Mouse (Mus musculus) liver, adult 2 months (tissue): Measurements from ENCODE around the gene Agap1. TPM values are rescaled to one million over a fixed set of nuclear protein-coding genes. Genes with fewer than 3 reads are reported as not detected.
A peak's percentile ranks its signal among the peaks of the same experiment; 100 is the strongest.

Experiments used
- DNase-seq: peaks from one replicate; pipeline ENCODE4 v3.0.0-alpha.2; 2011; ENCODE audit warnings: low read depth, low spot score; ENCODE audit errors: extremely low read depth
- H3K27ac ChIP-seq: fragments of 200-500 bp; replicated peaks from 2 replicates; pipeline ENCODE4 v1.5.1; 2012; ENCODE audit warnings: low read depth, mild to moderate bottlenecking, control low read depth, inconsistent platforms, low read length; ENCODE audit not compliant: insufficient read depth
- H3K27me3 ChIP-seq: fragments of 200-500 bp; 2 replicates; pipeline ENCODE4 v1.6.1; 2012; ENCODE audit warnings: mild to moderate bottlenecking, moderate library complexity, low read length, inconsistent platforms; ENCODE audit not compliant: control insufficient read depth, insufficient read depth
- H3K36me3 ChIP-seq: fragments of 200-500 bp; 2 replicates; pipeline ENCODE4 v1.6.1; 2012; ENCODE audit warnings: low read length, inconsistent platforms; ENCODE audit not compliant: control insufficient read depth, insufficient read depth
- H3K4me1 ChIP-seq: fragments of 200-500 bp; 2 replicates; pipeline ENCODE4 v1.6.1; 2011; ENCODE audit warnings: low read length; ENCODE audit not compliant: control insufficient read depth, insufficient read depth
- H3K4me3 ChIP-seq: fragments of 200-500 bp; 2 replicates; pipeline ENCODE4 v1.5.1; 2011; ENCODE audit warnings: low read depth, mild to moderate bottlenecking, control low read depth, low read length, moderate library complexity; ENCODE audit not compliant: insufficient read depth
- H3K79me2 ChIP-seq: fragments of 200-500 bp; 2 replicates; pipeline ENCODE4 v1.6.1; 2012; ENCODE audit warnings: inconsistent platforms, mild to moderate bottlenecking, low read length, moderate library complexity; ENCODE audit not compliant: control insufficient read depth, insufficient read depth
- H3K9ac ChIP-seq: fragments of 200-500 bp; 2 replicates; pipeline ENCODE4 v1.6.1; 2012; ENCODE audit warnings: low read depth, mild to moderate bottlenecking, control low read depth, inconsistent platforms, low read length
- CTCF ChIP-seq: fragments of 200-500 bp; IDR thresholded peaks from 2 replicates; pipeline ENCODE4 v1.5.1; 2011; ENCODE audit warnings: low read depth, low read length, control low read depth
- POLR2A ChIP-seq: fragments of 200-500 bp; IDR thresholded peaks from 2 replicates; pipeline ENCODE4 v1.6.1; 2011; ENCODE audit warnings: low read length, control low read depth; ENCODE audit not compliant: insufficient read depth; ENCODE audit errors: extremely low read depth
- WGBS: fragments of 180-500 bp; shearing (Covaris S2); methylation state at CpG from one replicate; pipeline ENCODE4 v1.1.7; 2018; 5-methylcytosine and 5-hydroxymethylcytosine counted together
- polyA plus RNA-seq: library from polyadenylated mRNA; depleted of rRNA; stranded (reverse); fragments of >200 nt; gene quantifications from 2 replicates; pipeline ENCODE4 v1.2.3, GENCODE M21; 2012
- total RNA-seq: library from RNA; depleted of rRNA; stranded (reverse); fragments of >200 nt; gene quantifications from 2 replicates; pipeline ENCODE4 v1.2.3, GENCODE M21; 2014

The Agap1 gene
- total and polyA plus RNA-seq, 2 experiments, result 3.4 to 3.5 TPM

DNA sequence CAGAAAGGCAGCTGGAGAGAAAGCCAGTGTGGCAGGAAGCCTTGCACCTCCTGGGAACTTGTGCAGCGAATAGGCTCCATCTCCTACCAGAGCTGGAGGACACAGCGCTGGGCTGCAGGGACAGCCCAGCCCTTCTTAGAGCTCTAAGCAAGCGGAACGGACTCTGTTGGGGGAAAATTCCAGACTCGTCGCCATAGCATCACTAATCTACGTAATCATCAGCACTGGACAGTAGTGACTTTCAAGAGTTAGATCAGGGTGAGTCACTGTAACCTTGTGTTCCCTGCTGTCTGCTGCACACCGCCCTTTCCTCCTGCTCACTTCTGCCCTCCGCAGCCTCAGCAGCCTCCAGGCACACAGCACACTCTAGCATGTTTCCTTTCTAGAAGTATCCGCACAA is 234.3 kb downstream of the Agap1 start:
- H3K27ac ChIP-seq, result no peak overlapping the region
- WGBS, result 94% methylated on average over 10 of the region's 10 CpGs
- TF ChIP-seq POLR2A (no peak), CTCF (no peak)
- H3K27me3 ChIP-seq, result no peaks in the 10 kb centered on the region
- no peaks in the 10 kb centered on the region for H3K4me1 ChIP-seq
- no peak overlapping the region for H3K9ac ChIP-seq
- H3K36me3 ChIP-seq, result 0 out of 2 replicates have a peak, but pooled peaks cover 2% of the 10 kb centered on the region
- no peak overlapping the region for H3K4me3 ChIP-seq
- no peak for DNase-seq
- H3K79me2 ChIP-seq, result no peaks in the 10 kb centered on the region

DNA sequence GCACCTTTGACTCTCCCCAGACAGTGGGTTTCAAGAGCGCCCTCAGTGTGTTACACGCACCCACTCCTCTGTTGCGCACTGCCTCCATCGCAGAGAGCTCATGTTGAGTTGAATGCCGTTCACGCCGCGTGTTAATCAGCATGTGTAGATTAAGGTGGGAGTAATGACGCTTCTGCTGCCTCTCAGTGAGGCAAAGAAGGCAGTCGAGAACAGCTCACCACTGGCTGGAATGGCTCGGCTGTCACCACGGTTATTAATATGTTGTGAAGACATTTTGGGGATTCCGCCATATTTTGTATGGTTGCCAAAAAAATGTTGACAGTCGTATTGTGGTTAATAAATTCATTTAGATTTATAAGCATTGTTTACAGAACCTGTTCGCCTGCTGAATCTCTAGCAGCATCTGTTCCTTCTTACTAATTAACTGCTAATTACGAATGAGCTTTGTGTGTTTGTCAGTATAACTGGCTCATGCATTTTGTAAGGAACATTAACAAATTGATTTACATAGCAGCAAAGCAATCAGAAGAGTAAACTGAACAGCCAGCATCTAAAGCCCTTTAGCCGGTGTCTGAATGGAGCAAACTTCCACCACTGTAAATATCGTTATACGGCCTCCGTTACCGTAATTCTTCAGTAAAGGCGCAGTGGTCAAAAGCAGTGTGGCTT is 235.1 kb downstream of the Agap1 start:
- Histone ChIP-seq H3K4me3 (no peak overlapping the region), H3K27me3 (no peaks in the 10 kb centered on the region), H3K36me3 (0 out of 2 replicates have a peak, but pooled peaks cover 2% of the 10 kb centered on the region), H3K9ac (no peak overlapping the region), H3K79me2 (no peaks in the 10 kb centered on the region), H3K27ac (no peak overlapping the region), H3K4me1 (no peaks in the 10 kb centered on the region)
- WGBS, result 88% methylated on average over 22 of the region's 22 CpGs
- no peak for TF ChIP-seq POLR2A
- TF ChIP-seq CTCF, result no peak
- no peak for DNase-seq

DNA sequence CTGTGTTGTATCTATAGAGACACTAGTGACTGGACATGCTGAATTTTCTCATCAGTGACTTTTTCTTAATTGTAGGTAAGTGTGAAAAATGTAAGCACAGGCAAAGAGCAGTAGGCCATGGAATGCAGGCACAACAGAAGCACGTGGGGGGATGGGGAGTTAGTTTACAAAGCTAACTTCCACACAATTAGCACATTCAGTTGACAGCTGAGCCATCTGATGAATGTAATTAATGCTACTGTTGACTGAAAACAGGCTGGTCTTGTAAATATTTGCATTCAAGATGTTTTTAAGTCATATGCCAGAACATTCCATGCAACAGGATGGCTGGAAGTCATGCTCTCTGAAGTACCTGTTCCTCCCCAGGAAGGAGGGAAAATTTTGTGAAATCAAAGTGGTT is 236.5 kb downstream of the Agap1 start:
- TF ChIP-seq POLR2A, result no peak
- Histone ChIP-seq H3K9ac (no peak overlapping the region), H3K4me3 (no peak overlapping the region), H3K27me3 (no peaks in the 10 kb centered on the region), H3K27ac (no peak overlapping the region), H3K79me2 (no peaks in the 10 kb centered on the region), H3K4me1 (no peaks in the 10 kb centered on the region), H3K36me3 (no peaks in the 10 kb centered on the region)
- no peak for DNase-seq
- 66% methylated on average over 1 of the region's 1 CpGs for WGBS

DNA sequence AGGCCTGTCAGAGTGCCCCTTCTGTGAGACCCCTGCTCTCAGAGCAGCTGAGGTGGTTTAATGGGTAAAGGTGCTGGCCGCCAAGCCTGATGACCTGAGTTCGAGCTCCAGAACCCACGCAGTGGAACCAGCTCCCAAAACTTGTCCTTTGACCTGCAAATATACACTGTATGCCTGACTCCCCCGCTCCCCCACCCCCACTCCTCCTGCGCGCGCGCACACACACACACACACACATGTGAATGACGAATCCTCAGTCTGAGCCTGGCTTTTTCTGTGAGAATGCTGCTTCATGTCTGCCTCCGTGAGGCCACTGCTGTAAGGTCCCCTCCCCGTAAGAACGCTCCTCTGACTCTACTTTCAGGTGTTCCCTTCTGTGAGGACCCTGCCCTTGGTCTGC is 237.8 kb downstream of the Agap1 start:
- no peaks in the 10 kb centered on the region for H3K36me3 ChIP-seq
- H3K79me2 ChIP-seq, result no peaks in the 10 kb centered on the region
- TF ChIP-seq CTCF, result no peak
- no peak for TF ChIP-seq POLR2A
- no peaks in the 10 kb centered on the region for H3K27me3 ChIP-seq
- WGBS, result 61% methylated on average over 12 of the region's 12 CpGs
- H3K4me1 ChIP-seq, result no peaks in the 10 kb centered on the region
- H3K27ac ChIP-seq, result no peak overlapping the region
- no peak overlapping the region for H3K9ac ChIP-seq
- DNase-seq, result no peak
- no peak overlapping the region for H3K4me3 ChIP-seq

DNA sequence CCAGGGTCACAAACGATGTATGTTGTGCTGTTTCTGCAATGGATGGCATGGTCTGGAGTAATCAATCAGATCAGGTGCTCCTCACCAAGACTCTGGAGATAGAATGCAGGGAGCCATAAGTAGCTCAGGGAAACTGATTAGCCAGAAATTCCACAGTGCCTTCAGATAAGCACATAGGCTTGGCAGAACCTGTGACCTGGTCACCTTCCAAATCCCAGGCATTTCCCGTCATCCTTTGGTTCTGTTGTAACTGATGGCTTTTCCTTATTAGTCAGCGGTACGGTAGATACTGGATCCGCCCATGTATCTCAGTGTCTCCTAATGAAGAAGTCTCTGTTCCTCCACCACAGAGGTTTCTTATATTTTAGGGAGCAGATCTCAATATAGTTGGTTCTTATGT is 240.3 kb downstream of the Agap1 start:
- DNase-seq, result peak; percentile 26
- Histone ChIP-seq H3K27ac (no peak overlapping the region), H3K27me3 (no peaks in the 10 kb centered on the region), H3K79me2 (no peaks in the 10 kb centered on the region), H3K4me3 (no peak overlapping the region), H3K4me1 (no peaks in the 10 kb centered on the region), H3K36me3 (no peaks in the 10 kb centered on the region), H3K9ac (no peak overlapping the region)
- no peak for TF ChIP-seq CTCF
- no peak for TF ChIP-seq POLR2A
- 71% methylated on average over 5 of the region's 5 CpGs for WGBS

DNA sequence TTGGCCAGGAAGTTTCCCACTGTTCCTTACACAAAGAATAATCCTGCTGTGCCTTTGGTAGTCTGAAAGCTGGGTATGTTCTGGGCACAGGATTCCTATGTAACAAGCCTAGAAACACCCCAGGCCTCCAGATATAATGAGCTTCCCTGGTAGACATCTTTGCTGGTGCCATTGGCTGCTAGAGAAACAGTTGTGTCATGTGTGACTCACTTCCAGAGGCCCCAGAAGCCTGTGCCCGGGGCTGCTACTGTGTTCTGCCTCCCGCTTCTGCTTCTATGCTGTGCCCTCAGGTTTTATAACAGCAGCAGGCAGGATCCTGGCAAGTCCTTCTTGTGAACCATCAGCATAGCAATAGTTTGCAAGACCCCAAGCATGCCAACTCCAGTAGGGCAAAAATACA is 242.6 kb downstream of the Agap1 start:
- DNase-seq, result no peak
- H3K4me1 ChIP-seq, result no peaks in the 10 kb centered on the region
- no peak overlapping the region for H3K9ac ChIP-seq
- H3K36me3 ChIP-seq, result no peaks in the 10 kb centered on the region
- no peaks in the 10 kb centered on the region for H3K79me2 ChIP-seq
- no peak overlapping the region for H3K27ac ChIP-seq
- H3K27me3 ChIP-seq, result no peaks in the 10 kb centered on the region
- H3K4me3 ChIP-seq, result no peak overlapping the region
- TF ChIP-seq POLR2A, result no peak
- no peak for TF ChIP-seq CTCF
- WGBS, result 87% methylated on average over 2 of the region's 2 CpGs
